ENCODE assay signal across 18 mouse cellular contexts in genomic region chr9:60247998-60248397, GRCm38 (mm10).
"Had no signal": no experiment of that assay in that cellular context is flagged by ENCODE, and none has a peak within 500 bp of the region (broad histone marks: within the 10 kb centered on the region; RNA-seq: fewer than 3 reads in every experiment).

No protein-coding gene starts in this region.

- H3K27ac ChIP-seq: midbrain, embryonic 10.5 days; midbrain, embryonic 12.5 days; neural tube, embryonic 13.5 days; neural tube, embryonic 15.5 days had no signal

- H3K4me2 ChIP-seq: lung, embryonic 14.5 days; midbrain, embryonic 12.5 days; neural tube, embryonic 13.5 days; neural tube, embryonic 15.5 days had no signal

- H3K4me1 ChIP-seq: midbrain, embryonic 12.5 days; neural tube, embryonic 13.5 days; neural tube, embryonic 15.5 days had no signal

- H3K4me3 ChIP-seq: midbrain, embryonic 10.5 days; midbrain, embryonic 12.5 days; myocyte; neural tube, embryonic 13.5 days; neural tube, embryonic 15.5 days had no signal

- DNase-seq: lung, adult 18-20 months; lung, embryonic 14.5 days; lung, postnatal 4 days; midbrain, embryonic 14.5 days; retina, postnatal 1 day; right cerebral cortex, adult 18-20 months; right cerebral cortex, postnatal 25 days; right cerebral cortex, postnatal 4 days; spleen, adult 18-20 months; thymus, adult 18-20 months; thymus, postnatal 14 days; thymus, postnatal 36 days had no signal

- H3K36me3 ChIP-seq: midbrain, embryonic 10.5 days; midbrain, embryonic 12.5 days; neural tube, embryonic 13.5 days; neural tube, embryonic 15.5 days had no signal

- H3K9ac ChIP-seq: lung, embryonic 14.5 days; midbrain, embryonic 12.5 days; neural tube, embryonic 13.5 days; neural tube, embryonic 15.5 days had no signal

- H3K27me3 ChIP-seq: neural tube, embryonic 13.5 days; neural tube, embryonic 15.5 days had no signal

- H3K9me3 ChIP-seq: midbrain, embryonic 10.5 days; midbrain, embryonic 12.5 days; neural tube, embryonic 13.5 days; neural tube, embryonic 15.5 days had no signal

- ATAC-seq: midbrain, embryonic 16.5 days had no signal
